Mouse (Mus musculus) Patski (cell line): ENCODE measurements around the gene Cklf. TPM values are rescaled to one million over a fixed set of nuclear protein-coding genes. Genes with fewer than 3 reads are reported as not detected.
"Not testable (repeated sequence)": the region's sequence is repeated elsewhere in the genome, so short reads cannot be mapped to it uniquely, and the experiment has no call there.

ENCODE experiments used
- ATAC-seq: fragments of 100-300 bp; one replicate; pipeline ENCODE4 v1.8.0; 2021
- CTCF ChIA-PET: fragments of 350-600 bp; sonication (Branson Sonifier 250); formaldehyde crosslinking; loops from one replicate; lab custom pipeline; 2022; ENCODE audit warnings: inconsistent platforms; lab: Charles Lee
- POLR2A ChIA-PET: fragments of 350-600 bp; sonication (Branson Sonifier 250); formaldehyde crosslinking; loops from one replicate; lab custom pipeline; 2022; ENCODE audit warnings: antibody characterized with exemption, inconsistent platforms; lab: Charles Lee
- DNase-seq: peaks from one replicate; pipeline ENCODE4 v3.0.0-alpha.2; 2011; ENCODE audit warnings: low read depth, low spot score
- H3K27me3 ChIP-seq: fragments of 371-371 bp; one replicate; pipeline ENCODE4 v1.5.1; 2021
- CTCF ChIP-seq: fragments of 100-300 bp; IDR thresholded peaks from one replicate; pipeline ENCODE4 v1.5.1; 2021
- in situ Hi-C: fragments of 300-500 bp; cut with MboI; formaldehyde crosslinking; loops from 3 replicates; pipeline ENCODE4 v1.11.1; 2018; ENCODE audit warnings: low pct_unique_long_range_greater_than_20kb, mixed read lengths
- polyA plus RNA-seq: library from polyadenylated mRNA; unstranded; gene quantifications from one replicate; pipeline ENCODE4 v1.2.3, GENCODE M21; 2021

Cklf gene
- polyA plus RNA-seq, 1 experiment from 2014 or later: 22.0 TPM

DNA sequence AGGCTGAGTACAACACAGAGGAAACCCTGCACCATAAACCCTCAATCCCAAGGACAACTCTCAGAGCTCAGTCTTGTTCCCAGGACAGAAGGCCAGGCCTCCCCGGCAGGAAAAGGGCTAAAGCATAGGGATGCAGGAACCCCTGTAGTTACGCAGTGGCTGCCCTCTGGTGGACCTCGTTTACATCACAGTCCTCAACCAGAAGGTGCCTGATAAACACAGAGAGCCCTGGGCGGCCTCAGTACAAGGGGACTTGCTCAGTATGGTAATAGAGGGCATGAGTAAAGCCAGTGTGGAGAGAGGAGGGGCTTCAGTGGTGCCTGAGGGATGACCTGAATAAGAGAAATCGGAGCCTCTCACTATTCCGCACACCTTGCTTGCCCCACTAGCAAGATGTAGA, 16.1 kb upstream of the Cklf start:
- H3K27me3 ChIP-seq: no peaks in the 10 kb centered on the region
- ATAC-seq (peak; percentile 33), DNase-seq (no peak)
- in situ Hi-C loops: no loop called here
- ChIA-PET CTCF (no interaction called here), POLR2A (no interaction called here)
- no peak for TF ChIP-seq CTCF

DNA sequence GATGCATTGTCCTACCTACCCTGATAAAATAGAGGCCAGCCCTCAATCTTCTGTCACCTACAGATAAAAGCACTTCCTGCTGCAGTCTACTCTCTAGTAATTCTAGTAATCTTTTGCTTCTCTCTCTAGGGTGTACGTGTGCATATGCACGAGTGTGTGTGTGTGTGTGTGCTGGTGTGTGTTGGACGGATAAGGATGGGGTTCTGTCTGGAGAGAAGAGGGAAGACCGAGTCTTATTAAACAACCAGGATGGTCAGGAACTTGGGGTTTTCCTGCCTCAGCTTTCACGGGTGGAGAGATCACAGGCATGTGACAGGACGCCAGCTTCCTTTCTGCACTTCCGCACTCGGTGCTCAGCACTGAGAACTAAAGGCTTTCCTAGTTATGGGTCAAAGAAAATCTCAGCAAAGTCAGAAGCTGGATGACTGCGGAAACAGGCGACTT, 11.2 kb upstream of the Cklf start:
- CTCF ChIA-PET: no interaction called here
- ATAC-seq (no peak), DNase-seq (no peak)
- POLR2A ChIA-PET: interaction anchor here (0.6 kb wide), 1 partner anchor 189 kb away, joined by 6 read pairs; no protein-coding TSS in a partner anchor
- in situ Hi-C loops: no loop called here
- no peak for TF ChIP-seq CTCF
- H3K27me3 ChIP-seq: no peaks in the 10 kb centered on the region

DNA sequence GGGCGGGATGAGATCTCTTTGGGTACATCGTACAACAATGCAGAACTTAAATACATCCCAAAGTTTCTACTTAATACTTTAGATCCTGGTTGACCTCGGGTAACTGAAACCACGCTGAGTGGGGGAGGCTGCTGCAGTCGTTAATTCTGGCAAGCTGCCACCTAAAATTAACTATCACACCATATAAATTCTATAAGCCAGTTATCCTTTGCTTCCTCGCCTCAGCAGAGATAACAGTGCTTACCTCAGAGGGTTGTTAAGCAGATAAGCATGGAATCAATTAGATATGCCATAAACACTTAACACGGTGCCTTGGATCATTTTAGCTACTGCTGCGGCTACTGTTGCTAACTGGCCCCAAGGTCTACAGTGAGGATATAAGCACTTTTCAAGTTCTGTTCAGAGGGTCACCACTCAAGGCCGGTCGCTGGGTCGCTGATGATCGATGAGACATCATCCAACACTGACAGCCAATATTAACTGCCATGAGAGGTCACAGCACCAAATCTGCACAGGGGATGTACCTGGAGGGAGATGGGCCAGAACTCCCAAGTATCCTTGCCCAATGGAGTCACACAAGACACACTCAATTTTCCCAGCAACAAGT, 8.5 kb upstream of the Cklf start:
- TF ChIP-seq CTCF: no peak
- in situ Hi-C loops: loop anchor here (10.0 kb wide), 2 partner anchors 163 to 193 kb away; no protein-coding TSS in a partner anchor
- POLR2A ChIA-PET: no interaction called here
- DNase-seq (no peak), ATAC-seq (no peak)
- CTCF ChIA-PET: interaction anchor here (1.2 kb wide), 1 partner anchor 9 kb away, joined by 3 read pairs; the partner anchor contains the start of gene Cklf
- H3K27me3 ChIP-seq: no peaks in the 10 kb centered on the region

DNA sequence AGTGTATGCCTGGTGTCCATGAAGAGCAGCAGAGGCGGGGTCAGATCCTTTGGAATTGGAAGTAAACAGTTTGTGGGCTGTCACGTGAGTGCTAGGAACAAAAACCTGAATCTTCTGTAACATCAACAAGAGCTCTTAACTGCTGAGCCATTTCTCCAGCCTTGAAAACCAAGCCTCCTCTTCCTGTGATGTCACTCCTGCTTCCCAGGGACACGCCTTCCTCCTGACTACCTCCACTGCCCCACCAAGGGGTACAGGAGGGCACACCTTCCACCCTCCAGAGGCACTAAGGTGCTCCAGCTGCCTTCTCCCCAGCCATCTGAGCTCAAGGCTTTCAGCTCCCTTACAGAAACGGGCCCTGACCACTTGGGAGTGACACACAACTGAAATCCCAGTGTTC, 4.0 kb upstream of the Cklf start:
- DNase-seq (no peak), ATAC-seq (no peak)
- H3K27me3 ChIP-seq: no peaks in the 10 kb centered on the region
- no peak for TF ChIP-seq CTCF
- in situ Hi-C loops: loop anchor here (10.0 kb wide), 2 partner anchors 158 to 188 kb away; no protein-coding TSS in a partner anchor
- CTCF ChIA-PET: interaction anchor here (0.8 to 1.2 kb wide), 2 partner anchors 26 to 99 kb away, joined by 3 read pairs; no protein-coding TSS in a partner anchor
- POLR2A ChIA-PET: no interaction called here

DNA sequence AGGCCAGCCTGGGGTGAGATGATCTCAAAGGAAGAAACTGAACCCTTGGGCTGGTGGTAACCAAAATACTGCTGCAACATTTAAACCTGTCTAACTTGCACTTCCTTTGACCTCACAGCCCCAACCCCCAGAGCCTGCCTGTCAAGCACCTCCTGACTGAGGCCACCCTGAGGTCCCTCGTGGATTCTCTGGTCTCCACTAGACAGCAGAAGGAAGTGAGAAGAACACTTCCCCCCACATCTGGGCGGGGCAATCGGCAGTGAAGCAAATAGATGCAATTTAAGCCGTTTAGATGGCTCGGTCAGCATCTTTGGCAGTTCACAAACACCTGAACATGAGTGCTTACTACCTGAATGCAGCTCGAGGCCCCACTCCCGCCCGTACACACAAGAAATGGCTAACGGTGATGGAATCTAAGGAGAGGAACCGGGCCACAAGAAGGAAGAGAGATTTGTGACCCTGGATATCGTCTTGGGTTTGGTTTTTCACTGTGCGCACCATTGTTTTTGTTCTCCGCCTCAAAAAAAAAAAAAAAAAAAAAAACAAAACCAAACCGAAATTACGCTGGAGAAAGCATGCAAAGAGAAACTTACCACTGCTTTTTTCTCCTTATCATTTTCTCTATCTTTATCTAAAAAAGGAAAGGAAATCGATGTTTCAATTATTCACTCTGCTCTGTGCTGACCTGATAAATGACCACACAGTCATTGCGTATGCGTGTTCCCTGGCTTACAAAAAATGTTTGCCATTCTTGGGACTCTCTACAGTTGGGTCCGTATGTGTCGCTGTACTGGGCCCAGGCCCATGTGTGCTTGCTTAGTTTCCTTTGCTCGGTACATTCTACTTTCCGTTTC, 3.4 kb upstream of the Cklf start:
- H3K27me3 ChIP-seq: no peaks in the 10 kb centered on the region
- ChIA-PET POLR2A (no interaction called here), CTCF (interaction anchor here (0.8 to 1.2 kb wide), 2 partner anchors 27 to 100 kb away, joined by 3 read pairs; no protein-coding TSS in a partner anchor)
- in situ Hi-C loops: loop anchor here (10.0 kb wide), 2 partner anchors 158 to 188 kb away; no protein-coding TSS in a partner anchor
- no peak for DNase-seq
- TF ChIP-seq CTCF: no peak
- ATAC-seq: no peak

DNA sequence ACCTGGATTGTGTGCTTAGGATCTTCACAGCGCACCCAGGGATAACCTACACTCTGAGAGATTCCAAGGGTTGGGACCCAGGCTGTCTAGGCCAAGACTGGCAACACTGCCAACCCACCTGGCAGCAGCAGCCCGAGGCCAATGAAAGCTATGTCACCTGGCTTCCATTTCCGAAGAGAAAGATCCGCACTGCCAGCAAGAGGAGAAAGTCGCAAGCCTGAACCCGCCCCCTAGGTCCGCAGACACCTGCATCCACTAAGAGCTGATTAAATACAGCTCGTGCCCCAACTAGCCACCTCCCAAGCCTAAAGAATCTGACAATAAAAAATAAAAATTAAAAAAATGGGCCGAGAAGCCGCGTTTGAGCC, 2.8 kb upstream of the Cklf start:
- ChIA-PET POLR2A (no interaction called here), CTCF (no interaction called here)
- no peak for DNase-seq
- in situ Hi-C loops: loop anchor here (10.0 kb wide), 2 partner anchors 157 to 187 kb away; no protein-coding TSS in a partner anchor
- peak; percentile 27 for ATAC-seq
- no peaks in the 10 kb centered on the region for H3K27me3 ChIP-seq
- no peak for TF ChIP-seq CTCF

DNA sequence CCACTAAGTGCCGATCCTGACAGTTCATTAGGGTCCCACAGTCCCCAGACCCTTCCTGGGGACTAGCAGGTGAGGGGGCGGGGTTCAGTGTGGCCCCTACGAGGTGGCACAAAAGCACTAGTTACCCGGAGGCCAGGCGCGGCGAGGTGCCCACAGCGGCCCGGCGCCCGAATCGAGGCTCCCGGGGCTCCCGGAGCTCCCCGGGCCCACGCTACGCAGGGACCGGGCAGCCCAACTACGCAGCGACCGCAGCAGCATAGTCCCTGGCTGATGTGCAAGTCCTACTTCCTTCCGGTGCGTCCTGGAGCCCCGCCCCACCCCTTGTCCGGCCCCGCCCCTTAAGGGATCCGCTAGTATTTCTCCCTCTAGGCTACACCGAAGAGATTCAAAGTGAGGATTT, 2.4 kb upstream of the Cklf start, which contains the start of gene Tk2:
TSS of gene Tk2 (minus strand) at position 283 of the 400 bp plus-strand sequence.
- CTCF ChIA-PET: no interaction called here
- H3K27me3 ChIP-seq: no peaks in the 10 kb centered on the region
- POLR2A ChIA-PET: no interaction called here
- in situ Hi-C loops: loop anchor here (10.0 kb wide), 2 partner anchors 157 to 187 kb away; no protein-coding TSS in a partner anchor
- no peak for TF ChIP-seq CTCF
- DNase-seq (peak; percentile 10), ATAC-seq (peak; percentile 88)

DNA sequence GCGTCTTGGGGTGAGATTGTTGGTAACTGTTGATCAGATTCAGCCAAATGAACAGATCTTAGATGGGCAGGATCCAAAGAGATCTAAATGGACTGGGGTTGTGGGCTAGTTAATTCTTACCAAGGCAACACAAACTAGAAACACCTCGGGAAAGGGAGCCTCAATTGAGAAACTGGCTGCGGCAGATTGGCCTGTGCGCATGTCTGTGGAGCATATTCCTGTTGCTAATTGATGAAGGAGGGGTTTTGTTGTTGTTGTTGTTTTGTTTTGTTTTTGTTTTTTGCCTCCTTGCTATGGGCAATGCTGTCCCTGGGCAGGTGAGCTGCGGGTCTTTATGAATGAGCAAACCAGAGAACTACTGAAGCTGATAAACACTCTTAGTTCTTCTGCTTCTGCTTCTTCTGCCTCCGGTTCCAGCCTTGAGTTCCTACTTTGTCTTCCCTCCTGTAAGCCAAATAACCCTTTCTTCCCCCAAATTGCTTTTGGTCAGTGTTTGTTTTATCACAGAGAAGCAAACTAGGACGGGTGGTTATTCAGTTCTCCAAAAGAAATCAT, 1.1 kb upstream of the Cklf start:
- DNase-seq: no peak
- ATAC-seq: no peak
- in situ Hi-C loops: loop anchor here (10.0 kb wide), 2 partner anchors 155 to 185 kb away; no protein-coding TSS in a partner anchor
- no peaks in the 10 kb centered on the region for H3K27me3 ChIP-seq
- ChIA-PET POLR2A (no interaction called here), CTCF (no interaction called here)
- TF ChIP-seq CTCF: no peak

DNA sequence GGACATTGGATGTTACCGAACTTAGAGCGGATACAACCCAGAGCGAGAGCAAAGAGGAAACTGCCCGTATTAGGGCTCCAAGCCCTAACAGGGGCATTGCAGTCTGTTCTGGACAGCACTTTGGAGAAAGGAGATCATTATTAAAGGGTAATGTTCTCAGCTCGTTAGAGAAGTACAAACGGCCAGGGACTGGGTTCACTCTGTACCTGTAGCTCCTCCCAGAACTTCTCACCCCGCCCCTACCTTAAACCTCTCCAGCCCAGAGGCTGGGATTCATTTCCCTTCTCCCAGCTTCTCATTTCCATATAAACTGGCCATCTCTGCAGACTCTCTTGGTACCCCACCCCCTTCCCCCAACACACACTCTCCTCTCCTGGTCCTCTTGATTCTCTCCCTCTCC, 800 bp downstream of the Cklf start:
- no peak for DNase-seq
- ChIA-PET CTCF (interaction anchor here (1.0 to 1.3 kb wide), 2 partner anchors 9 to 81 kb away, joined by 3 read pairs; no protein-coding TSS in a partner anchor), POLR2A (no interaction called here)
- H3K27me3 ChIP-seq: no peaks in the 10 kb centered on the region
- ATAC-seq: no peak
- no peak for TF ChIP-seq CTCF
- in situ Hi-C loops: no loop called here

DNA sequence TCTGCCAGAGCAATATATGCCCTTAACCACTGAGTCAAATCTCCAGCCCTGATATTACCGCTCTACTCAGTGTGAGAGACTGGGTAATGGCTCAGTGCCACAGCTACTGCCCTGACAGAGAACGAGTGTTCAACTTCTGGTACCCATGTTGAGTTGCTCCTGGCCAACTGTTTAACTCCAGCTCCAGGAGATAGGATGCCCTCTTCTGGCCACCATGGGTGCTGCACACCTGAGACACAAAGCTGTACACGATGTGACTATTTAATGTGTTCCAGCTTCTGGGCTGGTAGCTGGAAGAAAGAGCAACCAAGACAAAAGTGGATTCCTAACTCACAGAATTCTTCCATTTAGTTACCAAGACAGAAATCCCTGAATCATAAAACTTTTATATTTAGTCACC, 2.4 kb downstream of the Cklf start:
- ATAC-seq (no peak), DNase-seq (no peak)
- POLR2A ChIA-PET: no interaction called here
- in situ Hi-C loops: no loop called here
- H3K27me3 ChIP-seq: no peaks in the 10 kb centered on the region
- CTCF ChIA-PET: interaction anchor here (0.7 to 1.8 kb wide), 2 partner anchors 10 to 34 kb away, joined by 3 to 4 read pairs; no protein-coding TSS in a partner anchor
- TF ChIP-seq CTCF: peak; percentile 57

DNA sequence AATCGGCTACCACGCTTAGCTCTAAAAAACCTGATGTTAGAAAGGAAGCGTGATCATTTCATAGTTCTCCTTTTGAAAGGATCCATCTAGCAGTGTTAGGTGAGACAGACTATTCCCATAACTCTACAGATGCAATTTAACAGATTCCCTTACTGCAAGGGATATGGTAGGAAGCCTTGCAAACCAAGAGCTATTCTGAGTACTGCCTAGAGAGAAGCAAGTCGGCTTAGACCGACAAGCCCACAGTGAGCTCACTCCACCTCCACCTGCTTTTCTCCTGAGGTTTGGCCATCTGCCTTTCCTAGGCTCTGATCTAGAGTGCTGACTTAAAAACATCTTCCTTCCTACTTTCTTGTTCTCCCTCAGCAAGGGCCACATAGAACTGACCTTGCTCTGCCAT, 11.1 kb downstream of the Cklf start:
- H3K27me3 ChIP-seq, in situ Hi-C loops, DNase-seq, ATAC-seq, CTCF ChIA-PET, POLR2A ChIA-PET: not testable (repeated sequence)

DNA sequence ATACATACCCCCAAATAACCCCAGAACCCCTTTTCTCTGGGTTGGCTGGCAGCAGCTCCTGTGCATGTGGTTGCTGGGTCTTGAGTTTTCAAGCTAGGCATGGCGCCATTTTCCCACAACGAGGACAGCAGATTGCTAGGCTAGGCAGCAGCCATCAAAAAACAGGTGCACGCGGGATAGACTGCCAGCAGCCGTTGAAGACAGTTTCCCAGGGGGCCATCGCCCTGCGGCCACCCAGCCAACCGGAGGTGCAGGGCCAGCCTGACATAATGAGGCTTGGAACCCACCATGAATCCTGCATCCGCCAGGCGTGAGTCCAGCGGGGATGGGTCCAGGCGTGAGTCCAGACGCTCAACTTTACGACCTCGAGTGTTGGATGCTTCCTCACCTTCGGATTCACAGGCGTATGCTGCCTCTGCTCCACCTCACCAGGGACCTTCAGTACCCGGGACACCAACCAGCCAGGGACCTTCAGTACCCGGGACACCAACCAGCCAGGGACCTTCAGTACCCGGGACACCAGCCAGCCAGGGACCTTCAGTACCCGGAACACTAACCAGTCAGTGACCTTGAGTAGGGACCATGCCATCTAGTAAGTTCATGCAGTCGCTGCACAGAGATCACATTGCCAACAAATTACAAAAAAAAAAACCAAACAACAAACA, 13.7 kb downstream of the Cklf start:
- in situ Hi-C loops, POLR2A ChIA-PET, DNase-seq, H3K27me3 ChIP-seq, ATAC-seq, CTCF ChIA-PET: not testable (repeated sequence)
